Mouse (Mus musculus) G1E (cell line): ENCODE measurements at regions not wholly inside any gene's neighbourhood (a gene's known extent, or its start where the extent isn't known, plus 50 kb on each side); places are given as distances from the start of the nearest gene placed in this dataset.

Experiments used
- ATAC-seq: 2 replicates; pipeline ENCODE4 v1.8.0; 2016; ENCODE audit warnings: mild to moderate bottlenecking; ENCODE audit not compliant: insufficient number of reproducible peaks, poor library complexity, low FRiP score, severe bottlenecking; ENCODE audit errors: extremely low read depth
- DNase-seq: peaks from one replicate; pipeline ENCODE4 v3.0.0; 2012; ENCODE audit warnings: low spot score
- H3K27me3 ChIP-seq: 2 replicates; pipeline ENCODE4 v1.6.1; 2012; ENCODE audit warnings: mild to moderate bottlenecking, low read length, inconsistent platforms; ENCODE audit not compliant: insufficient read depth
- H3K36me3 ChIP-seq: replicated peaks from 2 replicates; pipeline ENCODE3; 2012; ENCODE audit warnings: mild to moderate bottlenecking, inconsistent platforms
- H3K4me1 ChIP-seq: 2 replicates; pipeline ENCODE4 v1.6.1; 2012; ENCODE audit warnings: low read depth, low read length, inconsistent platforms, mixed read lengths; ENCODE audit not compliant: insufficient read depth
- H3K4me3 ChIP-seq: 2 replicates; pipeline ENCODE4 v1.5.1; 2012; ENCODE audit warnings: low read depth, mild to moderate bottlenecking, inconsistent platforms, low read length, moderate library complexity, mixed read lengths
- H3K9me3 ChIP-seq: replicated peaks from 2 replicates; pipeline ENCODE4 v1.6.1; 2012; ENCODE audit warnings: inconsistent platforms
- CTCF ChIP-seq: IDR thresholded peaks from 2 replicates; pipeline ENCODE4 v1.5.1; 2012; ENCODE audit warnings: low read depth, low read length, inconsistent platforms, mixed read lengths
- GATA1 ChIP-seq: IDR thresholded peaks from 2 replicates; pipeline ENCODE4 v1.6.1; 2012; ENCODE audit warnings: borderline replicate concordance, low read length, inconsistent platforms, mixed read lengths
- GATA2 ChIP-seq: IDR thresholded peaks from 2 replicates; pipeline ENCODE4 v1.6.1; 2012; ENCODE audit warnings: low read depth, low read length, inconsistent platforms, borderline replicate concordance
- POLR2AphosphoS5 ChIP-seq: IDR thresholded peaks from 2 replicates; pipeline ENCODE4 v1.6.1; 2012; ENCODE audit warnings: low read depth, low read length, inconsistent platforms; ENCODE audit not compliant: insufficient replicate concordance
- TAL1 ChIP-seq: conservative IDR thresholded peaks from 2 replicates; pipeline ENCODE4 v1.6.1; 2012; ENCODE audit warnings: low read depth, low read length, inconsistent platforms, mixed read lengths

- no peaks in the 10 kb centered on the region for H3K36me3 ChIP-seq
- no peak overlapping the region for H3K4me3 ChIP-seq
- H3K4me1 ChIP-seq = no peaks in the 10 kb centered on the region
- no peaks in the 10 kb centered on the region for H3K27me3 ChIP-seq
- DNase-seq (no peak), ATAC-seq (no peak)
- TF ChIP-seq POLR2AphosphoS5 (no peak), CTCF (no peak), GATA2 (no peak), TAL1 (no peak), GATA1 (no peak)
- peaks cover 4% of the 10 kb centered on the region; the same call in 1 of the 2 replicates for H3K9me3 ChIP-seq
These were observed 85.1 kb upstream of the Atp1b1 start for GRCm38 (mm10) chr1:164543045-164543803.

GRCm38 (mm10) chr1:164541711-164542110 is 83.6 kb upstream of the Atp1b1 start:
- H3K4me3 ChIP-seq = no peak overlapping the region
- H3K27me3 ChIP-seq = no peaks in the 10 kb centered on the region
- DNase-seq (no peak), ATAC-seq (no peak)
- H3K36me3 ChIP-seq = no peaks in the 10 kb centered on the region
- no peak for TF ChIP-seq CTCF
- no peak for TF ChIP-seq GATA2
- TF ChIP-seq POLR2AphosphoS5 = no peak
- TF ChIP-seq GATA1 = no peak
- no peaks in the 10 kb centered on the region for H3K4me1 ChIP-seq
- H3K9me3 ChIP-seq = peaks cover 7% of the 10 kb centered on the region; the same call in 1 of the 2 replicates

GRCm38 (mm10) chr1:164538304-164539043 is 80.3 kb upstream of the Atp1b1 start:
- no peak for DNase-seq
- H3K36me3 ChIP-seq = no peaks in the 10 kb centered on the region
- H3K27me3 ChIP-seq = no peaks in the 10 kb centered on the region
- no peak for TF ChIP-seq GATA1
- TF ChIP-seq GATA2 = no peak
- no peak for TF ChIP-seq POLR2AphosphoS5
- TF ChIP-seq CTCF = no peak
- TF ChIP-seq TAL1 = no peak
- H3K4me3 ChIP-seq = no peak overlapping the region
- no peaks in the 10 kb centered on the region for H3K4me1 ChIP-seq
- ATAC-seq = no peak
- H3K9me3 ChIP-seq = peaks cover 13% of the 10 kb centered on the region; the same call in 1 of the 2 replicates

GRCm38 (mm10) chr1:164537324-164537948 is 79.3 kb upstream of the Atp1b1 start:
- no peak for DNase-seq
- no peak overlapping the region for H3K4me3 ChIP-seq
- ATAC-seq = no peak
- H3K36me3 ChIP-seq = no peaks in the 10 kb centered on the region
- peaks cover 13% of the 10 kb centered on the region; the same call in 1 of the 2 replicates for H3K9me3 ChIP-seq
- H3K27me3 ChIP-seq = no peaks in the 10 kb centered on the region
- TF ChIP-seq CTCF = no peak
- no peak for TF ChIP-seq TAL1
- no peak for TF ChIP-seq POLR2AphosphoS5
- TF ChIP-seq GATA1 = no peak
- no peak for TF ChIP-seq GATA2
- no peaks in the 10 kb centered on the region for H3K4me1 ChIP-seq

- no peak for ATAC-seq
- Histone ChIP-seq H3K36me3 (no peaks in the 10 kb centered on the region), H3K9me3 (peaks cover 8% of the 10 kb centered on the region; the same call in 1 of the 2 replicates), H3K4me1 (no peaks in the 10 kb centered on the region), H3K4me3 (no peak overlapping the region), H3K27me3 (no peaks in the 10 kb centered on the region)
- DNase-seq = no peak
- TF ChIP-seq CTCF (no peak), POLR2AphosphoS5 (no peak)
These were observed 74.0 kb upstream of the Atp1b1 start for GRCm38 (mm10) chr1:164532196-164532595.

GRCm38 (mm10) chr1:164531741-164532140 is 73.6 kb upstream of the Atp1b1 start:
- no peaks in the 10 kb centered on the region for H3K4me1 ChIP-seq
- H3K4me3 ChIP-seq = no peak overlapping the region
- H3K27me3 ChIP-seq = no peaks in the 10 kb centered on the region
- ATAC-seq = no peak
- H3K9me3 ChIP-seq = peaks cover 6% of the 10 kb centered on the region; the same call in 1 of the 2 replicates
- TF ChIP-seq TAL1 (no peak), CTCF (no peak), GATA2 (no peak), GATA1 (no peak), POLR2AphosphoS5 (no peak)
- DNase-seq = no peak
- H3K36me3 ChIP-seq = no peaks in the 10 kb centered on the region
